Mouse (Mus musculus): ENCODE data around the gene Il16. TPM values are rescaled to one million over a fixed set of nuclear protein-coding genes. Genes with fewer than 3 reads are reported as not detected.

The Il16 gene
- polyA plus RNA-seq, 1 experiment, result 0.03 TPM

- Histone ChIP-seq H3K9me3 (ENCODE audit: control insufficient read depth, low read length) (no peaks in the 10 kb centered on the region), H3K27me3 (ENCODE audit: control insufficient read depth) (no peaks in the 10 kb centered on the region), H3K36me3 (ENCODE audit: control insufficient read depth) (no peaks in the 10 kb centered on the region), H3K4me1 (ENCODE audit: control insufficient read depth) (no peaks in the 10 kb centered on the region), H3K4me3 (replicated peaks) (no peak overlapping the region)
- no peak for TF ChIP-seq GATA1 (IDR thresholded peaks at IDR 0.05; ENCODE audit: low read length)
Measured at GRCm38 (mm10) chr7:83675545-83676254, 69.8 kb downstream of the Il16 start.

- Histone ChIP-seq H3K27me3 (ENCODE audit: control insufficient read depth) (no peaks in the 10 kb centered on the region), H3K9me3 (ENCODE audit: control insufficient read depth, low read length) (no peaks in the 10 kb centered on the region), H3K36me3 (ENCODE audit: control insufficient read depth) (no peaks in the 10 kb centered on the region), H3K4me3 (replicated peaks) (no peak overlapping the region), H3K4me1 (ENCODE audit: control insufficient read depth) (no peaks in the 10 kb centered on the region)
- TF ChIP-seq TAL1 (IDR thresholded peaks at IDR 0.05; ENCODE audit: low read length) (no peak), GATA1 (IDR thresholded peaks at IDR 0.05; ENCODE audit: low read length) (no peak)
Measured at GRCm38 (mm10) chr7:83671573-83671972, 74.0 kb downstream of the Il16 start.

- no peak for TF ChIP-seq GATA1 (IDR thresholded peaks at IDR 0.05; ENCODE audit: low read length)
- no peak for TF ChIP-seq TAL1 (IDR thresholded peaks at IDR 0.05; ENCODE audit: low read length)
- H3K4me3 ChIP-seq (replicated peaks), result no peak overlapping the region
- no peaks in the 10 kb centered on the region for H3K27me3 ChIP-seq (ENCODE audit: control insufficient read depth)
- no peaks in the 10 kb centered on the region for H3K36me3 ChIP-seq (ENCODE audit: control insufficient read depth)
- no peaks in the 10 kb centered on the region for H3K4me1 ChIP-seq (ENCODE audit: control insufficient read depth)
- H3K9me3 ChIP-seq (ENCODE audit: control insufficient read depth, low read length), result no peaks in the 10 kb centered on the region
Measured at GRCm38 (mm10) chr7:83668724-83669123, 76.8 kb downstream of the Il16 start.

- Histone ChIP-seq H3K4me1 (ENCODE audit: control insufficient read depth) (no peaks in the 10 kb centered on the region), H3K9me3 (ENCODE audit: control insufficient read depth, low read length) (no peaks in the 10 kb centered on the region), H3K4me3 (replicated peaks) (no peak overlapping the region), H3K36me3 (ENCODE audit: control insufficient read depth) (no peaks in the 10 kb centered on the region), H3K27me3 (ENCODE audit: control insufficient read depth) (no peaks in the 10 kb centered on the region)
- TF ChIP-seq TAL1 (IDR thresholded peaks at IDR 0.05; ENCODE audit: low read length), result no peak
- TF ChIP-seq GATA1 (IDR thresholded peaks at IDR 0.05; ENCODE audit: low read length), result no peak
Measured at GRCm38 (mm10) chr7:83667936-83668645, 77.4 kb downstream of the Il16 start.

GRCm38 (mm10) chr7:83666087-83666595 lies 79.4 kb downstream of the Il16 start:
- H3K36me3 ChIP-seq (ENCODE audit: control insufficient read depth), result no peaks in the 10 kb centered on the region
- H3K9me3 ChIP-seq (ENCODE audit: control insufficient read depth, low read length), result no peaks in the 10 kb centered on the region
- TF ChIP-seq TAL1 (IDR thresholded peaks at IDR 0.05; ENCODE audit: low read length), result no peak
- no peaks in the 10 kb centered on the region for H3K4me1 ChIP-seq (ENCODE audit: control insufficient read depth)
- H3K27me3 ChIP-seq (ENCODE audit: control insufficient read depth), result no peaks in the 10 kb centered on the region
- H3K4me3 ChIP-seq (replicated peaks), result no peak overlapping the region

DNA sequence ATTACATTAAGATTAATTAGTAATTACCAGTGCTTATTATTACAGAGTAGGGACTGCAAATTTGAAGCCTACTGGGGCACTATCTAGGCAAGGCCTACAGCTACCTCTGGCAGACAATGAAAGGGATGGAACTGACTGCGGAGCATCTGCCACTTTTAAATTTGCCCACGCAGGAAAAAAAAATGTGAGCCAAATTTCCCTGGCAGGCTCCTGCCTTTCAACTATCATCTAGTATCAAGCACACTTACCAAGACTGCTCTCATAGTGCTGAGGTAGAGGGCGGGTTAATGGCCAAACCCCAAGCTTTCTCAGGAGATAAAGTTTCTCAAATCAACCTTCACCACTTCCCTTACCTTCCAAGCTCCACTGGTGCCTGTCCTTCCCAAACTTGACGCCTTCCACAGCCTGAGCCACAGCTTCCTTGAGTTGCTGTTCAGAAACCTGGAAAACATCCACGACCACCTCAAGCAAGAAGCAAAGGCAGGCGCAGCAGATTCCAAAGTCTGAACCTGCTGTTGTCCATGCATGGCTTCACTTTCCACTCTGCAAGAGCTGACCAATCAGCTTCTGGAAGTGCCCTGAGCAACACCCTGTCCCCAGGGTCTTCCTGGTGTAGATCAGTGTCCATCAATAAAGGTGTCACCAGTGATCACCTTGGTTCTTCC lies 82.7 kb downstream of the Il16 start:
- TF ChIP-seq TAL1 (IDR thresholded peaks at IDR 0.05; ENCODE audit: low read length), result no peak
- no peak for TF ChIP-seq GATA1 (IDR thresholded peaks at IDR 0.05; ENCODE audit: low read length)
- no peaks in the 10 kb centered on the region for H3K27me3 ChIP-seq (ENCODE audit: control insufficient read depth)
- H3K4me3 ChIP-seq (replicated peaks), result no peak overlapping the region
- no peaks in the 10 kb centered on the region for H3K9me3 ChIP-seq (ENCODE audit: control insufficient read depth, low read length)
- no peaks in the 10 kb centered on the region for H3K4me1 ChIP-seq (ENCODE audit: control insufficient read depth)
- no peaks in the 10 kb centered on the region for H3K36me3 ChIP-seq (ENCODE audit: control insufficient read depth)

DNA sequence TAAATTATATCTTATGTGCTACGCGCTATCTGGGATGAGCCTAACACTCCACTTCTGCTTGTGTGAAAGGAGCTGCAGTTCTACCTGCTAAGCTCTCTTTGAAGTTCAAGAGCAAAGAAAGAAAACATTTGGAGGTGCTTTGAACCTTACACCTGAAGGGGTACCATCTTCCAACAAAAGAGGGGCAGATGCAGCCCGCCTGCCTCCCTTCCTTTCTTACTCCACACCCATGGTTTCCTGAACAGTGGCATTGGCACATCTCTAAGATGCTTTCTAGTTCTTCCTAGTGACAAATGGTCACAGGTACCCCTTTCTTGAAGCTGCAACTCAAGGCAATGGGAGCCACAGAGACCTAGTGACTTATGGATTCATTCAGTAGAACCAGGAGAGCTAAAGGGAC lies 83.8 kb downstream of the Il16 start:
- no peaks in the 10 kb centered on the region for H3K9me3 ChIP-seq (ENCODE audit: control insufficient read depth, low read length)
- H3K4me3 ChIP-seq (replicated peaks), result no peak overlapping the region
- TF ChIP-seq TAL1 (IDR thresholded peaks at IDR 0.05; ENCODE audit: low read length) (no peak), GATA1 (IDR thresholded peaks at IDR 0.05; ENCODE audit: low read length) (no peak)
- no peaks in the 10 kb centered on the region for H3K4me1 ChIP-seq (ENCODE audit: control insufficient read depth)
- no peaks in the 10 kb centered on the region for H3K27me3 ChIP-seq (ENCODE audit: control insufficient read depth)
- H3K36me3 ChIP-seq (ENCODE audit: control insufficient read depth), result no peaks in the 10 kb centered on the region

GRCm38 (mm10) chr7:83661031-83661430 lies 84.5 kb downstream of the Il16 start:
- H3K27me3 ChIP-seq (ENCODE audit: control insufficient read depth), result no peaks in the 10 kb centered on the region
- TF ChIP-seq TAL1 (IDR thresholded peaks at IDR 0.05; ENCODE audit: low read length), result no peak
- no peak for TF ChIP-seq GATA1 (IDR thresholded peaks at IDR 0.05; ENCODE audit: low read length)
- no peaks in the 10 kb centered on the region for H3K4me1 ChIP-seq (ENCODE audit: control insufficient read depth)

GRCm38 (mm10) chr7:83660273-83660691 lies 85.2 kb downstream of the Il16 start:
- no peaks in the 10 kb centered on the region for H3K27me3 ChIP-seq (ENCODE audit: control insufficient read depth)
- H3K9me3 ChIP-seq (ENCODE audit: control insufficient read depth, low read length), result no peaks in the 10 kb centered on the region
- TF ChIP-seq TAL1 (IDR thresholded peaks at IDR 0.05; ENCODE audit: low read length), result no peak
- no peak for TF ChIP-seq GATA1 (IDR thresholded peaks at IDR 0.05; ENCODE audit: low read length)
- no peak overlapping the region for H3K4me3 ChIP-seq (replicated peaks)
- H3K4me1 ChIP-seq (ENCODE audit: control insufficient read depth), result no peaks in the 10 kb centered on the region
- no peaks in the 10 kb centered on the region for H3K36me3 ChIP-seq (ENCODE audit: control insufficient read depth)

More at GRCm38 (mm10) chr7:83661031-83661430, 84.5 kb downstream of the Il16 start:
- H3K9me3 ChIP-seq (ENCODE audit: control insufficient read depth, low read length), result no peaks in the 10 kb centered on the region
- no peak overlapping the region for H3K4me3 ChIP-seq (replicated peaks)
- no peaks in the 10 kb centered on the region for H3K36me3 ChIP-seq (ENCODE audit: control insufficient read depth)
